Mouse (Mus musculus) megakaryocyte, embryonic 14.5 days (primary cell): ENCODE measurements around the gene Pard6b.

Source experiments
- FLI1 ChIP-seq: IDR thresholded peaks from 2 replicates; pipeline ENCODE4 v1.6.1; 2012; ENCODE audit warnings: low read length, inconsistent platforms, mixed read lengths
- GATA1 ChIP-seq: IDR thresholded peaks from 3 replicates; pipeline ENCODE4 v1.6.1; 2012; ENCODE audit warnings: mixed read lengths, low read length, inconsistent platforms, borderline replicate concordance

GRCm38 (mm10) chr2:168054142-168054541 lies 26.7 kb upstream of the Pard6b start:
- no peak for TF ChIP-seq GATA1
- no peak for TF ChIP-seq FLI1
